Mouse (Mus musculus) mouse trophoblast stem cell (cell line): Measurements from ENCODE around the gene Angptl2.

Experiments
- in situ Hi-C, 2 experiments: fragments of 300-500 bp; cut with MseI, MboI; formaldehyde crosslinking; loops; 2 replicates in 1 of 2; 3 replicates in 1 of 2; pipeline ENCODE4 v1.15.1; 2025

Angptl2 gene

DNA sequence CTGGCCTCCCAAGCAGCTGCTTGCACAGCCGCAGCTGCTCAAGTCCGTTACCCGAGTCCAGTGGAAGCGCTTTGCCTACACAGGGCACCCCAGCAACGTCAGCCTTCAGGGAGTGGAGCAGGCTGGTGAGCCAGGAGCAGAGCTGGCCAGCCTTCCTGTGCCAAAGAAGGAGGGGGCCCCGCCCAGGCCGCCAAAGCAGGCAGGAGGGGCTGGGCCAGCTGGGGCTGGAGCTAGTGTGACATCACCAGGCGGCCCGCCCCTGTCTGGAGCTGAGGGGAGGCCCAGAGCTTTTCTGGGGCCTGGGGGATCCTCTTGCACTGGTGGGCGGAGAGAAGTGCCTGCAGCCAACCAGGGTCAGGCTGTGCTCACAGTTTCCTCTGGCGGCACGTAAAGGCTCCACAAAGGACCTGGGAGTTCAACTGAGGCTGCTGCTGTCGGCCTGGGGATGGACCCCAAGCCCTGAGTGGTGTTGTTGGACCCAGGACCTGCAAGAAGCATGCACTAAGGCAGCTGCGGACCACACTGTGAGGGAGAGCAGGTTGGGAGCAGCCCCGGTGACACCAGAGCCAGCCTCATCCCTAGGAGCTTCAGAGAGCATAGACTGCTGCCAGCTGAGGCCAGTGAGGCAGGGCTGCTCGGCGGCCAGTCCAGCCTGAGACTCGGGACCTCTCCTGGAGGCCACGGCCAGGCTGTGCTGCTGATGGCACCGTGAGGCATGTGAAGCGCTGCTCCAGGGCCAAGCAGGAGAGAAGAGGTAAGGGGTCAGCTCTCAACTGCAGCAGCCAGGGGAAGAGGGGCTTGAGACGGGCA is at the start of gene Angptl2:
Gene Angptl2 (plus strand): TSS at position 370 of the 810 bp plus-strand sequence.
- in situ Hi-C loops, result no loop called here

- in situ Hi-C loops, result no loop called here
Observed at GRCm38 (mm10) chr2:33167060-33167459, 48.8 kb upstream of the Angptl2 start.

GRCm38 (mm10) chr2:33169445-33169844 is 46.4 kb upstream of the Angptl2 start:
- in situ Hi-C loops, result no loop called here

DNA sequence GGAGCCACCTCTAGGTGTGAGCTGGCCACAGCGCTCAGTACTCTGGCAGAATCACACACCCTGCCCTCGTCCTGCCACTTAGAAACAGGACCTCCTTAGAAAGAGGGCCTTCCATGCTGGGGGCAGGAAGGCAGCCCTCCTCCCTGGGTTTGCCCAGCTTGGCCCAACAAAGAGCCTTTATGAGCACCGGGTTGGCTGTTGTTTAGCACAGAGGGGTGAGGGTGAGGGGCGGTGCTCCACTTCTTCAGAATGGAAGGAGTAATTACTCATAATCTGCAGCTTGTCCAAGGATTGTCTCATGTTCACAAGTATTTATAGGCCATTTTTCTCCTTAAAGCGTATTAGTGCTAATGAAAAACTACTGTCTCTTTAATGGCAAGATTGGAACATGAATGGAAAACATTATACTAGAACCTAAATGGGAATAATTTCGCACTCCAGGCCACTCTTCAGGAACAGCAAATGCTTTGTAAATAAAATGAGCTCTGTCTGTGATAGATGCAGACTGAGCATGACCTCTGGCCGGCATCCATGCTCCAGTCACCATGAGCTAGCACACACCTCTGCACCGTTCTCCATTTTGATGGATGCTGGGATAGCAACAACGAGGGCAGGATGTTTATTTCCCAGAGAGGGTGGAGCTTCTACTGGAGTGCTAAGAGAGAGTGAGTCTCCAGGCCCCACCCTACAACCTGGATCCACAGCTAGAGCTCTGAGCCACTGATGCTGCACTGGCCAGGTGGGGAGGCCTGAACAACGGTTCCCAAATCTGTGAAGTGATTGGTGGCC is 44.9 kb upstream of the Angptl2 start:
- in situ Hi-C loops, result no loop called here

GRCm38 (mm10) chr2:33173126-33173525 is 42.7 kb upstream of the Angptl2 start:
- in situ Hi-C loops, result no loop called here

DNA sequence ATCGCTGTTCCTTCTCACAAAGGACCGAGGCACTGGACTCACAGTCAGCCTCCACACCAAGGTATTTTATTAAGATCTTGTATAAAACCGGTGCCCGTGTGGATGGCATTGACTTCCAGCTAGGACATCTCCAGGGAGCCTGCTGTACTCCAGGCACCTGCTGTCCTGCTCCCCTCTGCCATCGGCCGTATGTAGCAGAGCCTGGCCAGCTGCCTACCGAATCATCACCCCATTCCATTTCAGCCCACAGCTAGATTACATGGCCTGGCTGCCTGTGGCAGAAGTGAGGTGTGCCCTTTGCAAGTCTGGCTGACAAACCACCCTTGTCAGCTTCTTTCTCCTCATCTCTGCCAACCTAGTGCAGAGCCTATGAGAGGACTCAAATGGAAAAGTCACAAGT is 42.2 kb upstream of the Angptl2 start:
- in situ Hi-C loops, result no loop called here

GRCm38 (mm10) chr2:33176516-33176915 is 39.4 kb upstream of the Angptl2 start:
- in situ Hi-C loops, result no loop called here

GRCm38 (mm10) chr2:33176921-33177320 is 38.9 kb upstream of the Angptl2 start:
- in situ Hi-C loops, result no loop called here

- in situ Hi-C loops, result no loop called here
Observed at GRCm38 (mm10) chr2:33177443-33178242, 38.2 kb upstream of the Angptl2 start.

- in situ Hi-C loops, result no loop called here
Observed at GRCm38 (mm10) chr2:33178243-33178932, 37.5 kb upstream of the Angptl2 start.

GRCm38 (mm10) chr2:33179171-33179929 is 36.5 kb upstream of the Angptl2 start:
- in situ Hi-C loops, result no loop called here

DNA sequence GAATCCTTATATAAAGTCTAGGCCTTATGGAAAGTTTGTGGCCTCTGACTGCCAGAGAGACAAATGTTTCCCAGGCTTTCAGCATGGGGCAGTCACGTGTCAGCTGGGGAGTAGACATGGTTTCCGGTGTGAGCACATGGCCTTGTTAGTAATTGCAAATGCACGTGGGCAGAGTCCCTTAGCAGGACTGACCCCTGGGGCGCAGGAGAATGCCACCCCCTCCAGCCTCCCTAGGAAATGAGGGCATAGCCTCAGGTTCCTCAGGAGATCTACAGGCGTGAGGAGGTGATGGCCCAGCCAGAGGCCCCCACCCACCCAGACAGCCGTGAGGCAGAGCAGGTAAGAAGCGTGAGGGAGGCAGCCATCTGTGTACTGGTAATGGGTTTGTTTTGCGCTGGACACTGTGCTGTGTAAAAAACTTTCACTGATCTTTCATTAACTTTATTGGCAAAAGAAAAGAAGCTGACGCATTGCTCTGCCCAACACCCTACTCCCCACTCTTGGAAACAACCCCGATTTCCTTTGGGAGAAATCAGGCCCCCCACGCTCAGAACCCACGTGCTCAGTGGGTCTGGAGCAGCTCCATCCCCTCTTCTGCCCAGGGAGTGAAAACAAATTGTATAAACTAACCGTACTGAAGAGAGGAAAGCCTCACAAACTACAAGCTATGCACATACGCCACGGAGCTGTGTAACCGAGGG is 35.8 kb upstream of the Angptl2 start:
- in situ Hi-C loops, result no loop called here

DNA sequence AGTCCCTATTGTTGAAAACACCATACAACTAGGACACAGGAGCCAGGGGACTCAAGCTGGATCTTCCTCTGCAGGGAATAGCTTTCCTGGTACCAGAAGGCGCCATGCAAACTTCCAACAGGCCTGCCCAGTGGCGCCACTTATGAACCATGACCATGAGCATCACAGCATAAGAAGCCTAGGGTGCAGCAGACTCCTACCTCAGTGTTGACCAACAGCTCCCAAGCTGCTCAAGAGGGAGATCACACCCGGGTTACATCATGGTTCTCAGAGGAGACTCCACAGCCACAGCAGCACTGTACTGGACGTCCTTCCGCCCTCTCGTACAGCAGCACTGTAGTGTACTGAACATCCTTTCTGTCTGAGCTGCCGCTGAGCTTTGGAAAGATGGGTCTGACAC is 32.5 kb upstream of the Angptl2 start:
- in situ Hi-C loops, result no loop called here

DNA sequence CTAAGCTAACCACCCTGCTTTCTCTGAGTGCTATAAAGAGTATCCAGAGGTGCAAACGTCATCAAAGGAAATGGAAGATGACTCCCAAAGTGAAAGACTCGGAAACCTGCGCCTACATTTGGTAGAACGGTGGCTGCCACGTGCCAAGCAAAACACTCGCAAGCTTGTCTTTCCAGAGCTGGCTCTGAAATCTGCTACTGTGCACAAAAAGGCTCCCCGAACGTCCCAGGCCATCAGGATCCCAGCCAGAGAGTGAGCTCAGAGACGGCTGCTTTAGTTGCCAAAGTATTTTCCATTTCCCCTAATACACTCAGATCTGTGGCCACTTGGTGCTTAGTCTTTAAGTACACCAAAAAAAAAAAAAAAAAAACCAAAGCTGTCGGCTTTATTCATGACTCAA is 31.2 kb upstream of the Angptl2 start:
- in situ Hi-C loops, result no loop called here

DNA sequence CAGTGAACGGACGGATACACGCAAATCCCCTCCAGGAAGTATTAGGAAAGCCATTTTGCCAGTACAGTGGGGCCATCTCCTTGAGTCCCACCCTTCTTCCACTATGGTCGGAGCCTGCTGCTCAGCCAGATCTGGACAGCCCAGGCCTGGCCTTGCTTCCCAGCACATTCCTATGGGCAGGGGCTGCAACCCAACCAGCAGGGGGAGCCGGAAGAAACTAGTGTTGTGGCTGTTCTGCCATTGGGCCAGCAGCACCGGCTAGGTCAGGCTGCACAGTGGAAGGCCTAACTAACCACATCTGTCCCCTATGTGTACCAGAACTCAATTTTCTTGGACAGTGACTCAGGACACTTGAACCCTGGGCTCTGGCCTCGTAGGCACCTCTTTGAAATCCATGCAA is 30.6 kb upstream of the Angptl2 start:
- in situ Hi-C loops, result no loop called here

DNA sequence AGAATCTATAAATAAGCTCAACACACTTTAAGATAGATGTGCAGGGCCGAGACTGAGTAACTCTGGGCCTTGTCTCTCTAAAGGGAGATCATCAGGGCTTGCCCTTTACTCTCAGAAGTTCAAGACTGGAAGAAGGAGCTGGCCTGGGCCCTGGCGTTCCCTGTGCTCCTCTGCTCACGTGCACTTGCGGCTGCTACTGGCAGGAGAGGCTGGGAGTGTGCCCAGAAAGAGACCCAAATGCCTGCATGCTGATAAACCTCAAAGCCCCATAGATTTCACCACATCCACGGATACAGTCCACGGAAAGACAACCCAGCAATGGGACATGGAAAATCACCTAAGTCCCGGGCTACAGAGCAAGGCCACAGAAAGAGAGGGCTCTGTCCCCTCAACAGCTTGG is 29.4 kb upstream of the Angptl2 start:
- in situ Hi-C loops, result no loop called here

GRCm38 (mm10) chr2:33187874-33188273 is 28.0 kb upstream of the Angptl2 start:
- in situ Hi-C loops, result no loop called here

DNA sequence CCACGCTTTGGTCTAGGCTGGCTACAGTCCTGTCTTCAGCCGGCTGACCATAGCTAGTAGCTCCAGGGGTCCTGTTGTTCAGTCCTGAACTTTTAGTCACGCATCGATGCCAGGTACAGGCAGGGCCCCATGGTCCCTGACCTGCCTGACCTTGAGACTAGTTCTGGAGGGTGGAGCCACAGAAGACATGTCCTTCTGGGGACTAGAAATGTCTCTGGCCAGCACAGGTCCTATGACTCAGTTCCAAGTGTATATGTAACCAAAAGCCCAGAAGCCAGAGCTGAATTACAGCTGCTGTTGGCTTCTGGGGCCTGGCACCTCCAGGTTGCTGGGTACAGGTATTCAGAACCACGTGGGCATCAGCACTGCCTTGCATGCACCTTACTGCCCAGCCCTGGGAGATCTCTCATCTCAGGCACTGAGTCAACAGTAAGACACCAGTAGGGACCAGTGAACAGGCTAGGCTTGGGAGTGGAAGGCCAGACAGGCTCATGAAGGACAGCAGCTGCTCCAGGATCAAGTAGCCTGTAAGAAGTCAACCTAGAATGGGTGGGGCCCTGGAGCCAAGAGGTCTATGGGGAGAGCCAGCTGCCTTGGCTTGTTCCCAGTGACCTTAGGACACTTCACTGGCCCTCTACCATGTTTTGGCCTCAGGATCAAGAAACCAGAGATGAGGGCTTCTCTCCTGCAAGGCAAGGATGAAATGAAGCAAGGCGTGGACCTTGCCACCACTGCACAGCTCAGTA is 26.8 kb upstream of the Angptl2 start:
- in situ Hi-C loops, result no loop called here

DNA sequence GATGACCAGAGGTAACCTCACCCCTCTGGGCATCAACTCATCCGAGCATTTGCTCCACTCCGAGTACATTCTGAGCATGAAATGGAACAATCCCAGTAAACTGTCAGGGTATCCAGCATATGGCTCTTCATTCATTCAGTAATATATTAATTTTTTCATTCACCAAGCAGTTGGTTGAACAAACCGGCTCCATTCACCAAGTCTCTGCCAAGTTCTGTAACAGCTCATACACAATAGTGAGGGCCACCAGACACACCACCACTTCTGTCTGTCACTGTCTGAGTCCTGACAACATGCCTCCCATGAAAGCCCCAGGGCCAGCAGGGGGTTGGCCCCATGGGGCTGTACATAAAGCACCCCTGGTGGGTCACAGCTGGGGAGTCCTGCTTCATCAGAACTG is 25.9 kb upstream of the Angptl2 start:
- in situ Hi-C loops, result no loop called here
